Comparison of ENCODE assay signal across 24 mouse cellular contexts in the genomic region with DNA sequence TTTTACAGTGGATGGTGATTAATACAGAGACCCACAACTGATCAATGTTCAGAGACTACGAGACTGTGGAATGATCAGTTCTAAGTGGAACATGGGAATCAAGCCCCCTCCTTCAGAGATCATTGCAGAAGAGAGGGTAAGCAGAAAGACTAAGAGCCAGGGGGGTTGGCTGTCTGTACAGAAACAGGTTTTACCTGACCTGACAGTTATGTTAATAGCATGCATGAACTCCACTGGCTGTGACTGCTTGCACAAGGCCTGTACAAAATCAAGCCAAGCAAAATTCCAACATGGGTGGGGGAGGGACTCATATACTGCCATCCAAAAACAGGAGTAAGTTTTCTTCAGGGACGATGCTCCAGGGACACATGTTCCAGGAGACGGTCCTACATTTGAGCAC. TPM values are rescaled to one million over a fixed set of nuclear protein-coding genes. Genes with fewer than 3 reads are reported as not detected.
DNase-seq lines count a peak whose midpoint lies in the region; ATAC-seq and TF ChIP-seq lines count a peak whose summit lies in the region.
"Had no signal": no experiment of that assay in that cellular context is flagged by ENCODE, and none has a peak within 500 bp of the region (broad histone marks: within the 10 kb centered on the region; RNA-seq: fewer than 3 reads in every experiment).

No protein-coding gene starts in this region.

- no peak for TF ChIP-seq POLR2A in cortical plate, adult 2 months (IDR thresholded peaks at IDR 0.05; ENCODE audit: extremely low read depth, insufficient read depth, low read length)

- 93% methylated on average over 3 of the region's 3 CpGs for WGBS in kidney, embryonic 16.5 days

- no peak overlapping the region for H3K9ac ChIP-seq in kidney, embryonic 16.5 days (replicated peaks; ENCODE audit: low read length)
- H3K9ac ChIP-seq: embryonic facial prominence, embryonic 13.5 days; forebrain, postnatal 0 days; hindbrain, embryonic 13.5 days had no signal

- H3K27me3 ChIP-seq in kidney, embryonic 16.5 days (ENCODE audit: insufficient read depth, low read length) = no peaks in the 10 kb centered on the region
- H3K27me3 ChIP-seq: embryonic facial prominence, embryonic 13.5 days; hindbrain, embryonic 13.5 days had no signal

- H3K27ac ChIP-seq in kidney, embryonic 16.5 days (ENCODE audit: low read length) = no peak overlapping the region
- H3K27ac ChIP-seq in cortical plate, adult 2 months (ENCODE audit: insufficient read depth, low read length) = 0 out of 2 replicates have a peak overlapping the region, but pooled peaks have one; percentile 39
- H3K27ac ChIP-seq: embryonic facial prominence, embryonic 13.5 days; gastrocnemius, adult 2 months; heart, adult 2 months; hindbrain, embryonic 13.5 days had no signal

- peak; percentile 9 for DNase-seq in kidney, adult 11 months
- DNase-seq in kidney, postnatal 25 days = no peak
- peak; percentile 5 for DNase-seq in kidney, postnatal 14 days
- DNase-seq in ZHBTc4 (ENCODE audit: low read depth, low spot score) = peak; percentile 31
- no peak for DNase-seq in testis, postnatal 14 days (ENCODE audit: low spot score)
- DNase-seq in right cerebral cortex, adult 18-20 months = no peak
- DNase-seq: adrenal gland, adult 8-10 months; adrenal gland, postnatal 25 days; cerebellum, adult 11-12 months; cerebellum, adult 8-10 months; cerebellum, postnatal 14 days; forebrain, postnatal 0 days; gastrocnemius, adult 2 months; gastrocnemius, postnatal 14 days; heart, adult 2 months had no signal

- ATAC-seq in kidney, embryonic 16.5 days (ENCODE audit: low FRiP score, low TSS enrichment) = no peak
- ATAC-seq: activated CD4-positive, CD25-positive, alpha-beta regulatory T cell, adult 4 months; CD4-positive, CD25-positive, alpha-beta regulatory T cell, adult 4 months; forebrain, embryonic 14.5 days; forebrain, postnatal 0 days; hindbrain, embryonic 16.5 days had no signal

- H3K4me1 ChIP-seq in kidney, embryonic 16.5 days (ENCODE audit: insufficient read depth, low read length) = no peaks in the 10 kb centered on the region
- peaks cover 5% of the 10 kb centered on the region for H3K4me1 ChIP-seq in cortical plate, adult 2 months (ENCODE audit: control insufficient read depth, insufficient read depth, low read length)

- no peaks in the 10 kb centered on the region for H3K36me3 ChIP-seq in kidney, embryonic 16.5 days (ENCODE audit: insufficient read depth, low read length)
- H3K36me3 ChIP-seq: embryonic facial prominence, embryonic 13.5 days had no signal

- H3K4me3 ChIP-seq in kidney, embryonic 16.5 days (ENCODE audit: low read length) = no peak overlapping the region
- no peak overlapping the region for H3K4me3 ChIP-seq in cortical plate, adult 2 months (ENCODE audit: insufficient read depth, low read length)
- H3K4me3 ChIP-seq: embryonic facial prominence, embryonic 13.5 days; gastrocnemius, adult 2 months; heart, adult 2 months; hindbrain, embryonic 13.5 days had no signal

- no peaks in the 10 kb centered on the region for H3K9me3 ChIP-seq in kidney, embryonic 16.5 days (ENCODE audit: low read length)
- H3K9me3 ChIP-seq: embryonic facial prominence, embryonic 13.5 days; hindbrain, embryonic 13.5 days had no signal

- H3K4me2 ChIP-seq in kidney, embryonic 16.5 days (replicated peaks; ENCODE audit: low read depth, low read length) = no peak overlapping the region
- H3K4me2 ChIP-seq: embryonic facial prominence, embryonic 13.5 days; heart, embryonic 11.5 days; hindbrain, embryonic 13.5 days had no signal

- TF ChIP-seq CTCF in cortical plate, adult 2 months (IDR thresholded peaks at IDR 0.05; ENCODE audit: extremely low read depth, insufficient read depth, low read length) = no peak

RNA-seq across cellular contexts. Expression of gene Nipa1, which starts 28.6 kb away (rescaled TPM):
- polyA plus RNA-seq in kidney, embryonic 16.5 days (2015; fragmentation: Nextera tagmentation; extraction: Ambion mirVana) = 4.4 and 5.9 TPM in 2 replicates
- 34.2 and 34.4 TPM in 2 replicates for polyA plus RNA-seq in cortical plate, adult 2 months (2012; rRNA removed)
- polyA plus RNA-seq: CD4-positive, CD25-positive, alpha-beta regulatory T cell, adult 4 months had no signal

RNA-seq across cellular contexts. Expression of gene Nipa2, which starts 28.9 kb away (rescaled TPM):
- polyA plus RNA-seq in kidney, embryonic 16.5 days (2015; fragmentation: Nextera tagmentation; extraction: Ambion mirVana) = 40.6 and 42.8 TPM in 2 replicates
- 23.1 and 24.3 TPM in 2 replicates for polyA plus RNA-seq in cortical plate, adult 2 months (2012; rRNA removed)

RNA-seq across cellular contexts. Expression of gene Herc2, which starts 58.9 kb away (rescaled TPM):
- 19.2 and 26.9 TPM in 2 replicates for polyA plus RNA-seq in kidney, embryonic 16.5 days (2015; fragmentation: Nextera tagmentation; extraction: Ambion mirVana)
- polyA plus RNA-seq in cortical plate, adult 2 months (2012; rRNA removed) = 51.7 and 60.1 TPM in 2 replicates

Comparison
In these comparisons a context has a peak if more than half of its experiments do, and no peak if none do; other contexts are left out.
1. DNase-seq: peak in kidney, adult 11 months (single experiment), kidney, postnatal 14 days (single experiment) and ZHBTc4 (single experiment); none in kidney, postnatal 25 days (0 of 2), testis, postnatal 14 days (single experiment) and right cerebral cortex, adult 18-20 months (single experiment).